Mouse (Mus musculus): ENCODE results near the gene Zkscan17. TPM values are rescaled to one million over a fixed set of nuclear protein-coding genes. Genes with fewer than 3 reads are reported as not detected.

Zkscan17 gene
- polyA plus RNA-seq, 1 experiment from 2014 or later, result 4.5 TPM

- Histone ChIP-seq H3K9ac (ENCODE audit: low read depth, low read length) (no peak overlapping the region), H3K27me3 (ENCODE audit: control insufficient read depth, insufficient read depth, low read depth, low read length) (no peaks in the 10 kb centered on the region), H3K4me3 (ENCODE audit: low read depth, low read length) (no peak overlapping the region), H3K27ac (ENCODE audit: low read length) (no peak overlapping the region), H3K36me3 (ENCODE audit: control insufficient read depth, insufficient read depth) (no peaks in the 10 kb centered on the region), H3K4me2 (ENCODE audit: low read depth, low read length) (no peak overlapping the region), H3K9me3 (replicated peaks; ENCODE audit: control insufficient read depth, low read length) (no peaks in the 10 kb centered on the region), H3K4me1 (ENCODE audit: control insufficient read depth, low read depth, low read length) (no peaks in the 10 kb centered on the region)
- WGBS (ENCODE audit: insufficient replicate concordance), result 65% methylated on average over 5 of the region's 5 CpGs
- ATAC-seq (ENCODE audit: low read depth), result no peak
Measured at GRCm38 (mm10) chr11:59530221-59530620, 3.7 kb upstream of the Zkscan17 start.

GRCm38 (mm10) chr11:59525237-59525636 is 1.3 kb downstream of the Zkscan17 start:
- ATAC-seq (ENCODE audit: low read depth), result no peak; the same call in 1 of the 2 replicates
- no peaks in the 10 kb centered on the region for H3K27me3 ChIP-seq (ENCODE audit: control insufficient read depth, insufficient read depth, low read depth, low read length)
- H3K4me2 ChIP-seq (ENCODE audit: low read depth, low read length), result no peak overlapping the region
- H3K9me3 ChIP-seq (replicated peaks; ENCODE audit: control insufficient read depth, low read length), result 0 out of 2 replicates have a peak, but pooled peaks cover 2% of the 10 kb centered on the region
- H3K27ac ChIP-seq (ENCODE audit: low read length), result no peak overlapping the region
- no peaks in the 10 kb centered on the region for H3K36me3 ChIP-seq (ENCODE audit: control insufficient read depth, insufficient read depth)
- H3K4me1 ChIP-seq (ENCODE audit: control insufficient read depth, low read depth, low read length), result 0 out of 2 replicates have a peak, but pooled peaks cover 2% of the 10 kb centered on the region
- no peak overlapping the region for H3K4me3 ChIP-seq (ENCODE audit: low read depth, low read length)
- no peak overlapping the region for H3K9ac ChIP-seq (ENCODE audit: low read depth, low read length)
- 6% methylated on average over 10 of the region's 10 CpGs for WGBS (ENCODE audit: insufficient replicate concordance)

GRCm38 (mm10) chr11:59524150-59524549 is 2.4 kb downstream of the Zkscan17 start:
- Histone ChIP-seq H3K27me3 (ENCODE audit: control insufficient read depth, insufficient read depth, low read depth, low read length) (no peaks in the 10 kb centered on the region), H3K36me3 (ENCODE audit: control insufficient read depth, insufficient read depth) (no peaks in the 10 kb centered on the region), H3K4me2 (ENCODE audit: low read depth, low read length) (no peak overlapping the region), H3K9me3 (replicated peaks; ENCODE audit: control insufficient read depth, low read length) (0 out of 2 replicates have a peak, but pooled peaks cover 2% of the 10 kb centered on the region), H3K4me3 (ENCODE audit: low read depth, low read length) (no peak overlapping the region), H3K27ac (ENCODE audit: low read length) (no peak overlapping the region), H3K9ac (ENCODE audit: low read depth, low read length) (no peak overlapping the region), H3K4me1 (ENCODE audit: control insufficient read depth, low read depth, low read length) (peaks cover 2% of the 10 kb centered on the region; the same call in 1 of the 2 replicates)
- ATAC-seq (ENCODE audit: low read depth), result no peak
- WGBS (ENCODE audit: insufficient replicate concordance), result 72% methylated on average over 2 of the region's 2 CpGs

GRCm38 (mm10) chr11:59519741-59520495 is 6.6 kb downstream of the Zkscan17 start:
- Histone ChIP-seq H3K9ac (ENCODE audit: low read depth, low read length) (no peak overlapping the region), H3K27ac (ENCODE audit: low read length) (no peak overlapping the region), H3K36me3 (ENCODE audit: control insufficient read depth, insufficient read depth) (no peaks in the 10 kb centered on the region), H3K9me3 (replicated peaks; ENCODE audit: control insufficient read depth, low read length) (0 out of 2 replicates have a peak, but pooled peaks cover 2% of the 10 kb centered on the region), H3K4me1 (ENCODE audit: control insufficient read depth, low read depth, low read length) (peaks cover 2% of the 10 kb centered on the region; the same call in 1 of the 2 replicates), H3K27me3 (ENCODE audit: control insufficient read depth, insufficient read depth, low read depth, low read length) (no peaks in the 10 kb centered on the region), H3K4me3 (ENCODE audit: low read depth, low read length) (no peak overlapping the region), H3K4me2 (ENCODE audit: low read depth, low read length) (no peak overlapping the region)
- ATAC-seq (ENCODE audit: low read depth), result peak; percentile 24; the same call in 1 of the 2 replicates
- WGBS (ENCODE audit: insufficient replicate concordance), result 50% methylated on average over 6 of the region's 6 CpGs

- no peak overlapping the region for H3K4me2 ChIP-seq (ENCODE audit: low read depth, low read length)
- no peaks in the 10 kb centered on the region for H3K27me3 ChIP-seq (ENCODE audit: control insufficient read depth, insufficient read depth, low read depth, low read length)
- no peak overlapping the region for H3K9ac ChIP-seq (ENCODE audit: low read depth, low read length)
- peak; percentile 72 for ATAC-seq (ENCODE audit: low read depth)
- no peak overlapping the region for H3K4me3 ChIP-seq (ENCODE audit: low read depth, low read length)
- H3K27ac ChIP-seq (ENCODE audit: low read length), result no peak overlapping the region
- 37% methylated on average over 10 of the region's 10 CpGs for WGBS (ENCODE audit: insufficient replicate concordance)
- H3K4me1 ChIP-seq (ENCODE audit: control insufficient read depth, low read depth, low read length), result peaks cover 2% of the 10 kb centered on the region; the same call in 1 of the 2 replicates
- no peaks in the 10 kb centered on the region for H3K9me3 ChIP-seq (replicated peaks; ENCODE audit: control insufficient read depth, low read length)
- no peaks in the 10 kb centered on the region for H3K36me3 ChIP-seq (ENCODE audit: control insufficient read depth, insufficient read depth)
Measured at GRCm38 (mm10) chr11:59518226-59518625, 8.3 kb downstream of the Zkscan17 start.

- H3K4me2 ChIP-seq (ENCODE audit: low read depth, low read length), result no peak overlapping the region
- H3K9ac ChIP-seq (ENCODE audit: low read depth, low read length), result no peak overlapping the region
- ATAC-seq (ENCODE audit: low read depth), result no peak
- H3K4me3 ChIP-seq (ENCODE audit: low read depth, low read length), result no peak overlapping the region
- no peaks in the 10 kb centered on the region for H3K36me3 ChIP-seq (ENCODE audit: control insufficient read depth, insufficient read depth)
- no peaks in the 10 kb centered on the region for H3K9me3 ChIP-seq (replicated peaks; ENCODE audit: control insufficient read depth, low read length)
- no peak overlapping the region for H3K27ac ChIP-seq (ENCODE audit: low read length)
- H3K27me3 ChIP-seq (ENCODE audit: control insufficient read depth, insufficient read depth, low read depth, low read length), result no peaks in the 10 kb centered on the region
- H3K4me1 ChIP-seq (ENCODE audit: control insufficient read depth, low read depth, low read length), result peaks cover 2% of the 10 kb centered on the region; the same call in 1 of the 2 replicates
- 70% methylated on average over 1 of the region's 1 CpGs for WGBS (ENCODE audit: insufficient replicate concordance)
Measured at GRCm38 (mm10) chr11:59517441-59517840, 9.1 kb downstream of the Zkscan17 start.

- no peaks in the 10 kb centered on the region for H3K36me3 ChIP-seq (ENCODE audit: control insufficient read depth, insufficient read depth)
- no peaks in the 10 kb centered on the region for H3K9me3 ChIP-seq (replicated peaks; ENCODE audit: control insufficient read depth, low read length)
- H3K27ac ChIP-seq (ENCODE audit: low read length), result no peak overlapping the region
- no peak overlapping the region for H3K9ac ChIP-seq (ENCODE audit: low read depth, low read length)
- H3K4me1 ChIP-seq (ENCODE audit: control insufficient read depth, low read depth, low read length), result no peaks in the 10 kb centered on the region; the same call in 1 of the 2 replicates
- no peaks in the 10 kb centered on the region for H3K27me3 ChIP-seq (ENCODE audit: control insufficient read depth, insufficient read depth, low read depth, low read length)
- 33% methylated on average over 3 of the region's 3 CpGs for WGBS (ENCODE audit: insufficient replicate concordance)
- no peak for ATAC-seq (ENCODE audit: low read depth)
- H3K4me3 ChIP-seq (ENCODE audit: low read depth, low read length), result no peak overlapping the region
- no peak overlapping the region for H3K4me2 ChIP-seq (ENCODE audit: low read depth, low read length)
Measured at GRCm38 (mm10) chr11:59514789-59515188, 11.8 kb downstream of the Zkscan17 start.

GRCm38 (mm10) chr11:59514381-59514780 is 12.2 kb downstream of the Zkscan17 start:
- Histone ChIP-seq H3K9ac (ENCODE audit: low read depth, low read length) (no peak overlapping the region), H3K36me3 (ENCODE audit: control insufficient read depth, insufficient read depth) (no peaks in the 10 kb centered on the region), H3K9me3 (replicated peaks; ENCODE audit: control insufficient read depth, low read length) (no peaks in the 10 kb centered on the region), H3K4me1 (ENCODE audit: control insufficient read depth, low read depth, low read length) (no peaks in the 10 kb centered on the region; the same call in 1 of the 2 replicates), H3K27ac (ENCODE audit: low read length) (no peak overlapping the region), H3K4me2 (ENCODE audit: low read depth, low read length) (no peak overlapping the region), H3K27me3 (ENCODE audit: control insufficient read depth, insufficient read depth, low read depth, low read length) (no peaks in the 10 kb centered on the region), H3K4me3 (ENCODE audit: low read depth, low read length) (no peak overlapping the region)
- WGBS (ENCODE audit: insufficient replicate concordance), result 46% methylated on average over 6 of the region's 6 CpGs
- ATAC-seq (ENCODE audit: low read depth), result no peak

- no peaks in the 10 kb centered on the region for H3K27me3 ChIP-seq (ENCODE audit: control insufficient read depth, insufficient read depth, low read depth, low read length)
- 57% methylated on average over 3 of the region's 3 CpGs for WGBS (ENCODE audit: insufficient replicate concordance)
- no peak overlapping the region for H3K4me2 ChIP-seq (ENCODE audit: low read depth, low read length)
- H3K4me3 ChIP-seq (ENCODE audit: low read depth, low read length), result no peak overlapping the region
- no peaks in the 10 kb centered on the region for H3K9me3 ChIP-seq (replicated peaks; ENCODE audit: control insufficient read depth, low read length)
- H3K9ac ChIP-seq (ENCODE audit: low read depth, low read length), result no peak overlapping the region
- no peaks in the 10 kb centered on the region for H3K36me3 ChIP-seq (ENCODE audit: control insufficient read depth, insufficient read depth)
- no peak overlapping the region for H3K27ac ChIP-seq (ENCODE audit: low read length)
- ATAC-seq (ENCODE audit: low read depth), result no peak
- H3K4me1 ChIP-seq (ENCODE audit: control insufficient read depth, low read depth, low read length), result no peaks in the 10 kb centered on the region; the same call in 1 of the 2 replicates
Measured at GRCm38 (mm10) chr11:59513556-59513955, 13.0 kb downstream of the Zkscan17 start.
